Mouse (Mus musculus): ENCODE results near the gene Tril.

DNA sequence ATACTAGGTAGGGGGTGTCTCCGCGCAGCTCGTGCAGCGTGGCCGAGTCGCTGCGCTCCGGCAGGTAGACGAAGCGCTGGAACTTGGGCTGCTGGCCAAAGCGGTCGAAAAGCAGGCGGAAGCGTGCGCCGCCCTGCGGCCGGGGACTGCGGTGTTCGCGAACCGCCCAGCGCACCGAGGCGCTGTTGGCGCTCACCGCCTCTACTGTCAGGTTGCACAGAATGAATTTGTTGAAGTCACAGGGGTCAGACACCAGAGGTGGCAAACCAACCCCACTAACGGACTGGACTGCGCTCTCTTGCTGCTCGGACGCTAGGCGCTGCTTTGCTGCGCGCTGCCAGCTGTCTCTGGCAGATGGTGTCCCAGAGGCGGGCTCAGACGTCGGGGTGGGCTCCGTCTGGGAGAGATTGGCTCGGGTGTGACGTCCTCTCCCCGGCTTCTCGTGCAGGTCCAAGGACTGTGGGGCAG is 2.3 kb downstream of the Tril start:
- TF ChIP-seq CTCF (IDR thresholded peaks at IDR 0.05; ENCODE audit: control insufficient read depth, insufficient read depth, insufficient replicate concordance, low read depth, low read length) (peak; percentile 35; the same call in 1 of the 2 replicates), POLR2A (IDR thresholded peaks at IDR 0.05; ENCODE audit: control insufficient read depth, low read depth, low read length) (no peak)
